ENCODE assay signal across 11 mouse cellular contexts in the genomic region with DNA sequence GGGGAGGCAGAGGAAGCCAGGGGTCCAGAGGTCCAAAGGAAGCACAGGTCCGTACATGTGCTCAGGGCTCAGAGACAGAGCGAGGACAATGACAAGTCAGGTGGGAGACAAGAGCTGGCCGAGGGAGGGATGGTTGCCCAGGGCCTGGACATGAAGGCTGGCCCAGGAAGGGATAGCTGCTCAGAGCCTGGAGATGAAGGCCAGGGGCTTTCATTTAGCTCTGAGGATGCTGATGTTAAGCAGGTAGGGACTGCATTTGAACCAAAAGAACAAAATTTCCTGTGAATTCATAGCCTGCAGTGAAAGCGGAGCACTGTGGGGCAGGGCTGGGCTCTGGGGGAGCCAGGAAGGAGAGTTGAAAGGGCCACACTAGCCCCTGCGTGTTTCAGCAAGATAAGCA. TPM values are rescaled to one million over a fixed set of nuclear protein-coding genes. Genes with fewer than 3 reads are reported as not detected.
A peak's percentile ranks its signal among the peaks of the same experiment; 100 is the strongest.
DNase-seq lines count a peak whose midpoint lies in the region; ATAC-seq and TF ChIP-seq lines count a peak whose summit lies in the region.
"Had no signal": no experiment of that assay in that cellular context is flagged by ENCODE, and none has a peak within 500 bp of the region (broad histone marks: within the 10 kb centered on the region; RNA-seq: fewer than 3 reads in every experiment).

No protein-coding gene starts in this region.

- no peak for ATAC-seq in hindbrain, embryonic 11.5 days (ENCODE audit: low FRiP score)
- ATAC-seq in lung, postnatal 0 days: no peak
- no peak for ATAC-seq in limb, embryonic 13.5 days (ENCODE audit: low FRiP score, low read depth)
- no peak for ATAC-seq in stomach, postnatal 0 days (ENCODE audit: low FRiP score, low TSS enrichment)
- no peak for ATAC-seq in megakaryocyte progenitor cell, adult 5-6 weeks (replicated peaks; ENCODE audit: poor library complexity)

- TF ChIP-seq CTCF in lung, postnatal 0 days (IDR thresholded peaks at IDR 0.05): no peak
- no peak for TF ChIP-seq CTCF in stomach, postnatal 0 days (IDR thresholded peaks at IDR 0.05; ENCODE audit: low read depth)

- no peak overlapping the region for H3K4me2 ChIP-seq in hindbrain, embryonic 11.5 days (replicated peaks; ENCODE audit: low read depth, low read length)
- H3K4me2 ChIP-seq in lung, postnatal 0 days (replicated peaks; ENCODE audit: low read depth, low read length): peak overlapping the region; percentile 67
- peak overlapping the region; percentile 81 for H3K4me2 ChIP-seq in limb, embryonic 13.5 days (replicated peaks)
- peak overlapping the region; percentile 71 for H3K4me2 ChIP-seq in stomach, postnatal 0 days (replicated peaks; ENCODE audit: low read depth)
- H3K4me2 ChIP-seq: embryonic facial prominence, embryonic 13.5 days had no signal

- peaks cover 61% of the 10 kb centered on the region for H3K4me1 ChIP-seq in hindbrain, embryonic 10.5 days (replicated peaks)
- 0 out of 2 replicates have a peak, but pooled peaks cover 2% of the 10 kb centered on the region for H3K4me1 ChIP-seq in hindbrain, embryonic 11.5 days (replicated peaks; ENCODE audit: control insufficient read depth, insufficient read depth, low read length)
- H3K4me1 ChIP-seq in lung, postnatal 0 days (ENCODE audit: insufficient read depth, low read depth, low read length): peaks cover 5% of the 10 kb centered on the region; the same call in 1 of the 2 replicates
- H3K4me1 ChIP-seq in limb, embryonic 13.5 days: peaks cover 43% of the 10 kb centered on the region
- H3K4me1 ChIP-seq in stomach, postnatal 0 days (replicated peaks; ENCODE audit: control insufficient read depth, insufficient read depth): no peaks in the 10 kb centered on the region

- DNase-seq in hindbrain, embryonic 10.5 days (ENCODE audit: low spot score): no peak
- no peak for DNase-seq in hindbrain, embryonic 11.5 days (ENCODE audit: low spot score)
- DNase-seq in lung, postnatal 0 days (ENCODE audit: low spot score): no peak
- no peak for DNase-seq in lung, adult 18-20 months
- no peak for DNase-seq in stomach, postnatal 0 days (ENCODE audit: low spot score)
- DNase-seq: cerebellum, adult 9-11 months had no signal

- 0 out of 2 replicates have a peak overlapping the region, but pooled peaks have one; percentile 10 for H3K27ac ChIP-seq in hindbrain, embryonic 10.5 days
- no peak overlapping the region for H3K27ac ChIP-seq in hindbrain, embryonic 11.5 days (ENCODE audit: low read depth, low read length)
- no peak overlapping the region for H3K27ac ChIP-seq in lung, postnatal 0 days (ENCODE audit: low read length)
- no peak overlapping the region for H3K27ac ChIP-seq in limb, embryonic 13.5 days
- H3K27ac ChIP-seq in stomach, postnatal 0 days (replicated peaks): no peak overlapping the region
- H3K27ac ChIP-seq: embryonic facial prominence, embryonic 13.5 days had no signal

- H3K27me3 ChIP-seq in hindbrain, embryonic 10.5 days (ENCODE audit: insufficient read depth, poor library complexity, severe bottlenecking): peaks cover 45% of the 10 kb centered on the region
- H3K27me3 ChIP-seq in hindbrain, embryonic 11.5 days (ENCODE audit: control insufficient read depth, insufficient read depth, low read length): peaks cover 2% of the 10 kb centered on the region; the same call in 1 of the 2 replicates
- no peaks in the 10 kb centered on the region for H3K27me3 ChIP-seq in lung, postnatal 0 days (replicated peaks; ENCODE audit: insufficient read depth, low read length)
- H3K27me3 ChIP-seq in limb, embryonic 13.5 days: peaks cover 23% of the 10 kb centered on the region; the same call in 1 of the 2 replicates
- peaks cover 3% of the 10 kb centered on the region; the same call in 1 of the 2 replicates for H3K27me3 ChIP-seq in stomach, postnatal 0 days (ENCODE audit: control insufficient read depth, insufficient read depth, low read length)
- H3K27me3 ChIP-seq: embryonic facial prominence, embryonic 13.5 days had no signal

- no peak overlapping the region for H3K4me3 ChIP-seq in hindbrain, embryonic 10.5 days
- H3K4me3 ChIP-seq in hindbrain, embryonic 11.5 days (ENCODE audit: low read depth, low read length): no peak overlapping the region
- peak overlapping the region; percentile 57; the same call in 1 of the 2 replicates for H3K4me3 ChIP-seq in lung, postnatal 0 days (ENCODE audit: low read depth, low read length)
- peak overlapping the region; percentile 49; the same call in 1 of the 2 replicates for H3K4me3 ChIP-seq in limb, embryonic 13.5 days
- H3K4me3 ChIP-seq in stomach, postnatal 0 days (ENCODE audit: low read depth, low read length): no peak overlapping the region
- H3K4me3 ChIP-seq: embryonic facial prominence, embryonic 13.5 days; myocyte had no signal

- no peak for TF ChIP-seq EP300 in lung, postnatal 0 days (IDR thresholded peaks at IDR 0.05)
- no peak for TF ChIP-seq EP300 in stomach, postnatal 0 days (optimal IDR thresholded peaks at IDR 0.05)

- 68% methylated on average over 5 of the region's 5 CpGs for WGBS in hindbrain, embryonic 10.5 days
- 72% methylated on average over 5 of the region's 5 CpGs for WGBS in hindbrain, embryonic 11.5 days
- WGBS in lung, postnatal 0 days: 71% methylated on average over 5 of the region's 5 CpGs
- WGBS in limb, embryonic 13.5 days: 82% methylated on average over 5 of the region's 5 CpGs
- WGBS in stomach, postnatal 0 days: 68% methylated on average over 5 of the region's 5 CpGs

- no peak overlapping the region for H3K9ac ChIP-seq in hindbrain, embryonic 11.5 days (ENCODE audit: low read depth, low read length)
- H3K9ac ChIP-seq in lung, postnatal 0 days (replicated peaks; ENCODE audit: low read depth): no peak overlapping the region
- peak overlapping the region; percentile 35; the same call in 1 of the 2 replicates for H3K9ac ChIP-seq in limb, embryonic 13.5 days
- H3K9ac ChIP-seq in stomach, postnatal 0 days (ENCODE audit: low read length): no peak overlapping the region
- H3K9ac ChIP-seq: embryonic facial prominence, embryonic 13.5 days had no signal

- H3K9me3 ChIP-seq in hindbrain, embryonic 10.5 days: no peaks in the 10 kb centered on the region
- no peaks in the 10 kb centered on the region for H3K9me3 ChIP-seq in hindbrain, embryonic 11.5 days (ENCODE audit: control insufficient read depth, low read length)
- H3K9me3 ChIP-seq in lung, postnatal 0 days (ENCODE audit: low read length): no peaks in the 10 kb centered on the region
- H3K9me3 ChIP-seq in limb, embryonic 13.5 days: no peaks in the 10 kb centered on the region
- no peaks in the 10 kb centered on the region for H3K9me3 ChIP-seq in stomach, postnatal 0 days (ENCODE audit: control insufficient read depth, low read length)
- H3K9me3 ChIP-seq: embryonic facial prominence, embryonic 13.5 days had no signal

- H3K36me3 ChIP-seq in hindbrain, embryonic 10.5 days: no peaks in the 10 kb centered on the region
- H3K36me3 ChIP-seq in hindbrain, embryonic 11.5 days (ENCODE audit: control insufficient read depth, insufficient read depth, low read length): no peaks in the 10 kb centered on the region
- H3K36me3 ChIP-seq in lung, postnatal 0 days (ENCODE audit: insufficient read depth, low read length): no peaks in the 10 kb centered on the region
- H3K36me3 ChIP-seq in limb, embryonic 13.5 days: no peaks in the 10 kb centered on the region
- H3K36me3 ChIP-seq in stomach, postnatal 0 days (ENCODE audit: control insufficient read depth, insufficient read depth, low read length): no peaks in the 10 kb centered on the region
- H3K36me3 ChIP-seq: embryonic facial prominence, embryonic 13.5 days had no signal

RNA-seq across cellular contexts. Expression of a gene that starts 3.2 kb away (rescaled TPM):
- polyA plus RNA-seq in hindbrain, embryonic 10.5 days (2016; fragmentation: Nextera tagmentation; extraction: Ambion mirVana): 5.8 and 6.0 TPM in 2 replicates
- 3.1 and 3.3 TPM in 2 replicates for polyA plus RNA-seq in hindbrain, embryonic 11.5 days (2014; fragmentation: Nextera tagmentation; extraction: Ambion mirVana)
- polyA plus RNA-seq in lung, postnatal 0 days (2015; fragmentation: Nextera tagmentation; extraction: Ambion mirVana): 5.7 and 6.4 TPM in 2 replicates
- polyA plus RNA-seq in limb, embryonic 13.5 days (2015; fragmentation: Nextera tagmentation; extraction: Ambion mirVana): 5.8 and 7.0 TPM in 2 replicates
- 3.6 and 6.0 TPM in 2 replicates for polyA plus RNA-seq in stomach, postnatal 0 days (2015; fragmentation: Nextera tagmentation; extraction: Ambion mirVana)
- total RNA-seq in megakaryocyte progenitor cell, adult 5-6 weeks (2015): 0.05 TPM in 1 of 2 replicates, not detected in the other
- 0.04 TPM in 1 of 2 replicates, not detected in the other for total RNA-seq in megakaryocyte progenitor cell, adult 5-6 weeks (2017)

RNA-seq across cellular contexts. Expression of a gene that starts 52.1 kb away (rescaled TPM):
- not detected in 2 replicates for polyA plus RNA-seq in hindbrain, embryonic 10.5 days (2016; fragmentation: Nextera tagmentation; extraction: Ambion mirVana)
- not detected in 2 replicates for polyA plus RNA-seq in hindbrain, embryonic 11.5 days (2014; fragmentation: Nextera tagmentation; extraction: Ambion mirVana)
- not detected in 2 replicates for polyA plus RNA-seq in lung, postnatal 0 days (2015; fragmentation: Nextera tagmentation; extraction: Ambion mirVana)
- polyA plus RNA-seq in limb, embryonic 13.5 days (2015; fragmentation: Nextera tagmentation; extraction: Ambion mirVana): not detected in 2 replicates
- 0.02 TPM in 1 of 2 replicates, not detected in the other for polyA plus RNA-seq in stomach, postnatal 0 days (2015; fragmentation: Nextera tagmentation; extraction: Ambion mirVana)
- not detected in 2 replicates for total RNA-seq in megakaryocyte progenitor cell, adult 5-6 weeks (2015)
- not detected in 2 replicates for total RNA-seq in megakaryocyte progenitor cell, adult 5-6 weeks (2017)
- total RNA-seq: adrenal gland, postnatal 4 days had no signal
- polyA plus RNA-seq: embryonic facial prominence, embryonic 13.5 days; myocyte had no signal

Comparison
In these comparisons a context has a peak if more than half of its experiments do, and no peak if none do; other contexts are left out.
1. H3K4me3 ChIP-seq: peak in lung, postnatal 0 days (single experiment) and limb, embryonic 13.5 days (single experiment); none in hindbrain, embryonic 10.5 days (single experiment), hindbrain, embryonic 11.5 days (single experiment) and stomach, postnatal 0 days (single experiment).